8 mouse cellular contexts compared by ENCODE assay signal in the genomic region with DNA sequence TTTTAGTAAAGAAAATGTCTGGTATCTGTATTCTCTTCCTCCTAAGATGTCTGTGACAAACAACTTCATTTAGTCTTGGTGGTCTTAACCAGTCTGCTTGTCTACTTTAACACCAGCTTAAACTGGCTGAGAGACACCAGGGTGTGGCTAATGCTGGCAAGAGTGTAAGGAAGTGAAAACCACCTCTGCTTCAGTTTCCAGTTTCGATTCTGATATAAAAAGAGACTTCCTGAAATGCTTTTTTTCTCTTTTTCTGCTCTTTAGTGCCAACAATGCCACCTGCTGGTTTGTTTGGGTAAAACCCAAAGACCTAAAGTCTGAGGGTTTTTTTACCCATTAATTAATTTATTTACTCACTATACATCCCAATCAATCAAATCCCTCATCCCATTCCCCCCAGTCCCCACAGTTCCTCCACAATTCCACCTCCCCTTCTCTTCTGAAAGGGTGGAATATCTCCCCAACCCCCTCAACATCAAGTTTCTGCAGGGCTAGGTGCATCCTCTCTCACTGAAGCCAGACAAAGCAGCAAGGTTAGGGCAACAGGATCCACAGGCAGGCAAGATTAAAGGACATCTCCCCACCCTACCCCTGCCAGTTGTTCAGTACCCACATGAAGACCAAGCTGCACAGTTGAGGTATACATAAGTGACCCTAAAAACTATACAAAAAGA. TPM values are rescaled to one million over a fixed set of nuclear protein-coding genes. Genes with fewer than 3 reads are reported as not detected.
DNase-seq lines count a peak whose midpoint lies in the region; ATAC-seq and TF ChIP-seq lines count a peak whose summit lies in the region.
"Not testable (repeated sequence)": the region's sequence is repeated elsewhere in the genome, so short reads cannot be mapped to it uniquely, and the experiment has no call there.

No protein-coding gene starts in this region.

- H3K9ac ChIP-seq in embryonic facial prominence, embryonic 15.5 days; heart, embryonic 12.5 days; intestine, postnatal 0 days (ENCODE audit: low read depth, low read length): not testable (repeated sequence)

- H3K27me3 ChIP-seq in embryonic facial prominence, embryonic 15.5 days; heart, embryonic 12.5 days (replicated peaks); intestine, postnatal 0 days (replicated peaks; ENCODE audit: control insufficient read depth, insufficient read depth, low read length): not testable (repeated sequence)

- DNase-seq in left cerebral cortex, adult 2 months (ENCODE audit: extremely low spot score in 1 of 2, low spot score in 2 of 2): peak; percentile 13
- DNase-seq in lung, postnatal 25 days (ENCODE audit: low spot score): peak; percentile 82
- peak; percentile 20 to 30 for DNase-seq in right cerebral cortex, adult 2 months (ENCODE audit: low spot score in 2 of 2)
- peak; percentile 23 to 43 for DNase-seq in thymus, postnatal 36 days

- not testable (repeated sequence) for H3K9me3 ChIP-seq in embryonic facial prominence, embryonic 15.5 days (replicated peaks); heart, embryonic 12.5 days (replicated peaks); intestine, postnatal 0 days (ENCODE audit: control insufficient read depth)

- WGBS in embryonic facial prominence, embryonic 15.5 days: 3% methylated on average over 1 of the region's 1 CpGs
- 15% methylated on average over 1 of the region's 1 CpGs for whole genome bisulfite sequencing in heart, embryonic 12.5 days
- 3% methylated on average over 1 of the region's 1 CpGs for WGBS in intestine, postnatal 0 days

- H3K27ac ChIP-seq in embryonic facial prominence, embryonic 15.5 days (replicated peaks); heart, embryonic 12.5 days (ENCODE audit: poor library complexity, severe bottlenecking); intestine, postnatal 0 days (ENCODE audit: low read depth, low read length); left cerebral cortex, adult 2 months: not testable (repeated sequence)

- 0 out of 2 replicates have a peak overlapping the region, but pooled peaks have one; percentile 22 for H3K4me3 ChIP-seq in embryonic facial prominence, embryonic 15.5 days (replicated peaks)
- H3K4me3 ChIP-seq in heart, embryonic 12.5 days; intestine, postnatal 0 days (ENCODE audit: low read depth, low read length): not testable (repeated sequence)
- H3K4me3 ChIP-seq in left cerebral cortex, adult 2 months: 0 out of 2 replicates have a peak overlapping the region, but pooled peaks have one; percentile 19

- not testable (repeated sequence) for H3K4me2 ChIP-seq in embryonic facial prominence, embryonic 15.5 days (replicated peaks)
- H3K4me2 ChIP-seq in heart, embryonic 12.5 days: peak overlapping the region; percentile 38
- H3K4me2 ChIP-seq in intestine, postnatal 0 days (replicated peaks; ENCODE audit: low read depth): peak overlapping the region; percentile 44; the same call in 1 of the 2 replicates

- intact Hi-C loops in left cerebral cortex, adult 2 months (cut with DNase I): not testable (repeated sequence)

- not testable (repeated sequence) for H3K36me3 ChIP-seq in embryonic facial prominence, embryonic 15.5 days; heart, embryonic 12.5 days; intestine, postnatal 0 days (ENCODE audit: control insufficient read depth, insufficient read depth)

- not testable (repeated sequence) for H3K4me1 ChIP-seq in embryonic facial prominence, embryonic 15.5 days; heart, embryonic 12.5 days (replicated peaks); intestine, postnatal 0 days (replicated peaks; ENCODE audit: control insufficient read depth, insufficient read depth, low read length)

- peak; percentile 87 for ATAC-seq in activated CD4-positive, CD25-positive, alpha-beta regulatory T cell, adult 4 months
- not testable (repeated sequence) for ATAC-seq in embryonic facial prominence, embryonic 15.5 days (ENCODE audit: insufficient number of reproducible peaks, low FRiP score, low TSS enrichment, low read depth); heart, embryonic 12.5 days (ENCODE audit: insufficient number of reproducible peaks, low FRiP score)
- peak; percentile 65 for ATAC-seq in intestine, postnatal 0 days

- peak; percentile 72 for TF ChIP-seq CTCF in intestine, postnatal 0 days (IDR thresholded peaks at IDR 0.05; ENCODE audit: low read depth)
- TF ChIP-seq CTCF in left cerebral cortex, adult 2 months (IDR thresholded peaks at IDR 0.05): peak; percentile 59

RNA-seq across cellular contexts. Expression of a gene that starts 53.3 kb away (rescaled TPM):
- polyA plus RNA-seq in activated CD4-positive, CD25-positive, alpha-beta regulatory T cell, adult 4 months (2017; shearing (Covaris generic)): 100 to 1,000 TPM; 100 to 115 TPM
- 2.0 and 2.3 TPM in 2 replicates for polyA plus RNA-seq in embryonic facial prominence, embryonic 15.5 days (2015; fragmentation: Nextera tagmentation; extraction: Ambion mirVana)
- polyA plus RNA-seq in heart, embryonic 12.5 days (2016; fragmentation: Nextera tagmentation; extraction: Ambion mirVana): 1.7 and 1.8 TPM in 2 replicates
- 26.1 and 28.2 TPM in 2 replicates for polyA plus RNA-seq in intestine, postnatal 0 days (2015; fragmentation: Nextera tagmentation; extraction: Ambion mirVana)
- total RNA-seq in left cerebral cortex, adult 2 months (2021): 1 to 10 TPM; 3.7 to 3.9 TPM

Comparison
In these comparisons a context has a peak if more than half of its experiments do, and no peak if none do; other contexts are left out.
1. DNase-seq: peak in every context shown above with its lines; median percentile 82 in lung, postnatal 25 days; 33 in thymus, postnatal 36 days; 25 in right cerebral cortex, adult 2 months; 13 in left cerebral cortex, adult 2 months.